Mouse (Mus musculus): Measurements from ENCODE around the gene Diaph3.
"Not testable (repeated sequence)": the region's sequence is repeated elsewhere in the genome, so short reads cannot be mapped to it uniquely, and the experiment has no call there.

The Diaph3 gene

DNA sequence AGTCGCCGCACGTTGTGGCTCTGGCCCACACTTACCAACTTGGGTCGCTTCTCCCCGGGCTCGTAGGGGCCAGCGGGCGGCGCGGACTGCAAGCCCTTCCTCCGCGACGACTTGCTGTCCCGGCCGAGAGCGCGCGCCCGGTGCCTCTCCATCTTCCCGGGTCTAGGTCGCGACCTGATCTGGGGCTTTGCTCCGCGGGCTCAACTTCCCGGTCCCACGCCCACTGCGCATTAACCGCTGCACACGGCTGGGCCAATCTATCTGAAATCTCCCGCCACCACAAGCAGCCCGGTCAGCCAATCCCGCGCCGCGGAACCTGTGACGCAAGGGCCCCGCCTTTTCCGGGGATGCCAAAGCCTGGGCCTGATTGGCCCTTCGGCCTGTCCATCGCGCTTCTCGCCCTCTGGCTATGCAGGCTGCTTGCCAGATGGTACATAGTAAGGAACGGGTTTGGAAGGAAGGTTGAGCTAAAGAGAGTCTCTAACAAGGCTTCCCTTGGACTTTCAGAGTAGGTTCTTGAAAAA lies at the start of gene Diaph3:
TSS of gene Diaph3 (minus strand) at position 273 of the 524 bp plus-strand sequence.
- DNase-seq, result peak; percentile 99

DNA sequence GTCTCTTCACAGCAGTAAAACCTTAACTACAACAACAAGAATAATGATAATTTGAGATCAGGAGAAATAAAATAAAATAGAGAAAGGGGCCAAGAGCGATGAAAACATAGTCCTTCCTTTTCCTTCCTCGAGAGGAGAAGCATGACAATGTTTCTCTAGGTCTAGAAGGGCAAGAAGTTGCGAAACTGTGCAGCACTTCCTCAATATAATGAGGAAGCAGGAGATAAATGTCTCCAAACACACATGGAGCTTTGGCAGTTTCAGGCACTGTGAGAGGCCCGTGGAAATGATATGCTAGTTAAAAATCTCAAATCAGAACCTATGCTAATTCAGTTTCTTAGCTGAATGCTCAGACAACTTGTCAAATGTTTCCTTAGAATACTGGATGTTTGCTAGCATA lies 49.6 kb upstream of the Diaph3 start:
- DNase-seq, result no peak

DNA sequence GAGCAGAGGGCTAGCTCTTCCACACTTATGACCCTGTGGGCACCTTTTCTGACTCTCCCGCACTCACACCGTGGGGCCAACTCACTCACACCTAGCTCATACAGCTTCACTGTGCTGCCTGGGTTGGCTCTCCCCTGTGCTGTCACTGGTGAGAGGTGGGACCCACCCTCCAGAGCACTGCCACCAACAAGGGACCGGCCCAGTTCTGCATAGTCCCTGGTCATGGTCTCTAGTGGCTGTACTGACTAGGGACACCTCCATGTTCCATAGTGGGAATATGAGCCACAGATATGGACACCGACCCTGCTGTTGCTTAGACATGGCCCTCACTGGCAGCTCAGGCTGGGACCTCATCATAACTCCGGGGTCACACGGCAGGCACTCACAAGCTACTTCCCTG lies 30.5 kb upstream of the Diaph3 start:
- DNase-seq, result no peak

DNA sequence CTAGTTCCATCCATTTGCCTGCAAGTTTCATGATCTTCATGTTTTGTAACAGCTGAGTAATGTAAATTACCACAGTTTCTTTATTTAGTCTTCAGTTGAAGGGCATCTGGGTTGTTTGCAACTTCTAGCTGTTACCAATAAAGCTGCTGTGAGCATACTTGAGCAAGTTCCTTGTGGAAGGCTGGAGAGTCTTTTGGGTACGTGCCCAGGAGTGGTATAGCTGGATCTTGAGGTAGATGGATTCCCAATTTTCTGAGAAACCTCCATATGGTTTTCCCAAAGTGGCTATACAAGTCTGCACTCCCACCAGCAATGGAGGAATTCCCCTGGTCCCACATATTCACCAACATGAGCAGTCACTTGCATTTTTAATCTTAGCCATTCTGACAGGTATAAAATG lies 28.1 kb upstream of the Diaph3 start:
- no peak for DNase-seq

DNA sequence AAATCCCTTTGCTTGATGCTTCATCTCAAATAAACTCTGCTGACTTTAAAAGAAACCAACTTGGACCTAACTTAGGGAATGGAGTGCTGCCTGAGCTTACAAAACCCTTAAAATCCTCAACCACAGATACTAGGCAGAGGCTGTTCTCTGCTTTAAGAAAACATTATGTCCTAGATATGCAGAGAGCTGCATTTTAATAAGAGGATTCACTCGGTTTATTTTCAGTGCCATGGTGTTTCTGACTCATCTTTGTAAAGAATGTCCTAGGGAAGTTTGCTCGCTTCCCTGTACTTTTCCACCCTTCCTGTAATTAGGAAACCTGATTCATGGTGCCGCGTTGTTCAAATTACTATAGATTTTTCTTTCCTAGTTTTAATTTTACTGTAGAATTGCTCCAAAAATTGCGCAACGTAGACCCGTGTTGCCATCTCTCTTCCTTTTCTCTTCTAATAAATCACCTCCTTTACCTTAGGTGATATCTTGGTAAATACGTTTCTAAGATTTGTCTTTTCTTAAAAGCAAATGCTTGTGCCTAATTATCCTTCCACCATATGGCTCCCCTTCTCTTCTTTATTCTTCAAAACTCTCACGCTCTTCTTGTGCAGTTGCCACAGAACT lies 14.7 kb upstream of the Diaph3 start:
- no peak for DNase-seq

DNA sequence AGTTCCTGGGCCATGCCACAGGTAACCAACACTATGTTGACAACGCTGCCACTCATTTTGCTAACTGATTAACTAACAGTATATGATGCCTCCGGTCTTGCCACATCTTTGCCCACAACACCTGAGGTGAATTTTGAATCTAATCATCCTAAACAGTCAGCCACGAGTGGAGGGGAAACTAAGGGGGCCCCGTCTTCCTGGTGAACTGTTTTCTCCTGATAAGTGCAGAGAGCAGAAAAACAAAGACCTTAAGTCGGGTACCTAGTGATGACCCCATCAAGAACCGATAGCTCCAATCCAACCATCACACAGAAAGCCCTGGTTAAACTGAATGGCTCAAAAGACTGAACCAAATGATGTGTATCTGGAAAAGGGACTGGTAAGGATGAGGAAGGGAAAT lies 8.6 kb upstream of the Diaph3 start:
- DNase-seq, result no peak

DNA sequence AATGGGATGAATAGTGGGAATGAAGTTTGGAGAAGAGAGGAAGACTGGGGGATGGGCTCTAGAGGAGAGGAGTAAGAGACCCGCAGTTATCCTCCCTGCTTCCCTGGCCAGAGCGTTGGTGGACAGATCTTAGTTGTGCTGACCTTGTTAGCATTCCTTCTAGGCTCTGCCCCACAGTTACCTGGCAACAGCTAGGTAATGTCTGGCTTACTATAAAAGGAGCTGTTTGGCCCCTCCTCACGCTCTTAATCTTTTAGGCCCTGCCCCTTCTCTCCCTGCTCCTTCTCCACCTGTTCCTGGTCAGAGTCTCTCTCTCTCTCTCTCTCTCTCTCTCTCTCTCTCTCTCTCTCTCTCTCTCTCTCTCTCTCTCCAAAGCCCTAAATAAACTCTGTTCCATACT lies 5.7 kb upstream of the Diaph3 start:
- no peak for DNase-seq

DNA sequence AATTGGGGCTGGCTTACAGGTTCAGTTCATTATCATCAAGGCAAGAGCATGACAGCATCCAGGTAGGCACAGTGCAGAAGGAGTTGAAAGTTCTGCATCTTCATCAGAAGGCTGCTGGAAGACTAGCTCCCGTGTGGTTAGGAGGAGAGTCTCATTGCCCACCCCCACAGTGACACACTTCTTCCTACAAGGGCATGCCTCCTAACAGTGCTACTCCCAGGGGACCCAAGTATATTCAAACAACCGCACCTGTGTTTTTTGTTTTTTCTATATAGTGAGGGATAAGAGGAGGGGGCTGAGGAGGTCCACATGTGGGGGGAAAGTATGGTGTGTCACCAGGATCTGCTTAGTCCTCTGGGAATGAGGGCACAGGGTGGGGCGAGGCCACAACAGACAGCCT lies 4.3 kb upstream of the Diaph3 start:
- no peak for DNase-seq

DNA sequence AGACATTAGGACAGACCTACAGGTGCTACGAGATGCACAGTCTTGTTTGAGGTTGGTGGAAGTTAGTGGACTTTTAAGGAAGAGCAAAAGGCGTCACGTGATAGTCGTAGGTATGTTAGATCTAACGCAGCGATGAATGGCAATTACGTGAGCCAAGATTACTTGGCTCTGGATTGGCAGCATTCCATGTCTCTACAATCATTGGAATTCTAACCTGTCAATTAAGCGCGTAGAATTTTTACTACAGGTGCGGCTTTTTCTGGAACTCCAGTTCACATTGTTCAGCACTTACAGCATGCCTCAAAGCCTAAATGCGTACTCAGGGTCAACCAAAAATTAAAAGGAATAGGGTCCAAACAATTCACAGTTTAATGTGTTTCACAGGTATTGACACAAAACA lies 742 bp upstream of the Diaph3 start:
- no peak for DNase-seq

DNA sequence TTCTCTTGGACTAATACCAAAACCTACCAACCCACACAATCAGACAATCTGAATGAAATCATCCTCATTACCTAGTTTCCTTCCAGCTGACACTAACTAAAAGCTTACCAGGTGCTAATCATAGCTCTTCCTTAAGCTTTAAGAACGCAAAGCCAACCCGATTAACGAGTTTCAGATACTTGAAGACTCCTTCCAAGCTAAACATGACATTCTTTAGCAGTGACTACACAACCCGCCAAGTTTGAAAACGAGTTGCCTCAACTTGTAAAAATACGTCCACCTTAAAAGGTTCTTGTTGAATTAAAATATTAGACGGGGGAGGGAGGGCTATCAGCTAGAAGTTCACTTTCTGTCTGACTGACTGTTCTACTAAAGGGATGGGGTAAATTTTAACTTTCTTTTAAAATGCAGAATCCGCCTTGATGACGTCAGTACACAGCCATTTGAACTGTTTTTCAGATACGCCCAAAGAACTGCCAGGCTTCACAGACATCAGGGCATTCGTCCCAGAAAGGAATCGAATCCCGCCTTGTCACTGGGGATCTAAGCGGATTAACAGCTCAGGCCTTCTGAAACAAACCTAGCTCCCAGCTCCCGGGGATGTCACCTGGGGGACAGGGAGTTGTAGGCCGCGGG lies 590 bp downstream of the Diaph3 start:
- DNase-seq, result no peak

DNA sequence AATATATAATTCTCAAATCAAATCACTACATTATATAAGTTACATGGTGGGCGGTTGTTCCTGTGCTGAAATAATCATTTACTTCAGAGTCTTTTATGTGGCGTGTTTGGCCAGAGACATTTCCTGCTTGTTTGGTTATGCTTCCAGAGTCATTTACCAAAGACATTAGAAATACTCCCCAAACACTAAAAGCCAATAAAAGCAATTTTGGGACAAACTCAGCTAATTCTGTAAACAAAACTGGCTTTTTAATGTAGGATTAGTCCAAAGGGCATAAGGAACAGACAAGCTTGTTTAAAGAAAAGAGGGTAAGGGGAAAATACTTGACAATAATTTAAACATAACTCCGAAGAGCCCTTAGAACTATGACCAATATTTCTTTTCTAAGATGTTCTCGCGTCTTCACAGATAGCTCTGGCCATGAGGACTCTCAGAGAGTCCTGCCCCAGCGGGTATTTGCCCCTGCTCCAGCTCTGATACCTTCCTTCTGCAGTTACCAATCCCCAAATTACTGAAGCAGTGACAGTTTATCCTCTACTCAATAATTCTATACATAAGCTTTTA lies 14.9 kb downstream of the Diaph3 start:
- no peak for DNase-seq

DNA sequence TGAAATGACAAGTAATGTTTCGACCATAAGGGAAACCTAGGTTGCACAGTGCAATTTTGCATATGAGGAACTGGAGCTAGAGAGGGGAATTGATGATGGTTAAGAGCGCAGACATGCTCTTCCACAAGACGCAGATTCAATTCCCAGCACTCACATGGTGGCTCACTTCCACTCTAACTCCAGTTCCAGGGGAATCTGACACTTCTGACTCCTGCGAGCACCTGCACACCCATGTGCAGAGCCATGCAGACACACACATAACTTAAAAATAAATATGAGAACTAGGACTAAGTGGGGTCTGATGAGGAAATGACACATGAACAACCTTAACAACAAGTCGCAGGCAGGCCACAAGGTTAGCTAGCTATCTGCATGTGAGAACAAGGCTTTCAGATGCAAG lies 15.5 kb downstream of the Diaph3 start:
- DNase-seq, result no peak

DNA sequence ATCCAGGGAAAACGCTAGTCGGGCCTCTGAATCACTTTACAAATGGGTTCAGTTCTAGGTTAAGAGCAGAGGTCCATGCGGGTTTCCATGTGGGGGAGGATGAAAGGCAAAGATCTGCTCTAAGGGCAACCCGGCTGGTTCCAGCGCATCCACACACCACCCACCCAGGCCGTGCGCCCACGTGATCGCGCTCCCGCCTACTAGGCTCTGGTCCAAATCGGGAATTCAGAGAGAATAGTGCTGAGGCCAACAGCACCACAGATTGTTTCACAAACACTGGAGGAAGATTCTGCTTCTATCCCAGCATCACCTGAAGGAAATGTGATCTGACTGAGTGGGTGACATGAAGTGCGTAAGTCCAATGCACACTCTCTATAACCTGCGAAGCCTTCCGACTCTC lies 17.9 kb downstream of the Diaph3 start:
- no peak for DNase-seq

DNA sequence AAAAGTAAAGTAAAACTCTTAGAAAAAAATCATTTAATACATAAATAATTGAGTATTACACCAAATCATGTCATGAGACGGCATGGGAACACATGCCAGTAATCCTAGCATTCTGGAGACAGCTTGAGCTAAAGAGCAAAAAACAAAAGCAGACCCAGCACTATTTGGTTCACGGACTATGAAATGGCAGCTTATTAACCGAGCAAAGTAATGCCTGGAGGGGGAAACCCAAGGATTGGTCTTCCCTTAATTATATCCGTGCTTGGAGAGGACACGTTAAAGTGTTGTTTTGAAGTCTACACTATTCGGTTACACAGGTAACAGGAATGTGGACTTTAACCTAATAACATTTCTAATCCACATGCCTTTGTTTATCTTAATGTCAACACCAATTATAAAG lies 19.2 kb downstream of the Diaph3 start:
- DNase-seq, result no peak

DNA sequence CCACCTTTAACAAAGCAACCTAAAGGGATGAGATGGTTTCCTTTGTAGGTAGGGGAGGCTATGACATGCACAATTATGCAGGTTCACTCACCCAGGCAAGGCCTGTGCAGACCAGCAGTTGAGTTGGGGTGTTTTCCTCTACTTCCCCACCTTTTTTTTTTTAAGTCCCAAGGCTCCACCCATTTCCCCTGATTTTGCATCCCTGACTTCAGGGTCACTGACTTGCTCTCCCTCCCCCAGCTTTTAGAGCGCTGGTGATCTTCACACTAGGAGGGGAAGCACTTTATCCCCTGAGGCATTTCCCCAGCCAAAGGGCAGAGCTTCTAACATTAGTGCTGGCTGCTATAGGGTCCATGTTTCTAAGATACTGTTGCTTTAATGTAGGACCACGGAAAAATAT lies 30.4 kb downstream of the Diaph3 start:
- DNase-seq, result no peak

DNA sequence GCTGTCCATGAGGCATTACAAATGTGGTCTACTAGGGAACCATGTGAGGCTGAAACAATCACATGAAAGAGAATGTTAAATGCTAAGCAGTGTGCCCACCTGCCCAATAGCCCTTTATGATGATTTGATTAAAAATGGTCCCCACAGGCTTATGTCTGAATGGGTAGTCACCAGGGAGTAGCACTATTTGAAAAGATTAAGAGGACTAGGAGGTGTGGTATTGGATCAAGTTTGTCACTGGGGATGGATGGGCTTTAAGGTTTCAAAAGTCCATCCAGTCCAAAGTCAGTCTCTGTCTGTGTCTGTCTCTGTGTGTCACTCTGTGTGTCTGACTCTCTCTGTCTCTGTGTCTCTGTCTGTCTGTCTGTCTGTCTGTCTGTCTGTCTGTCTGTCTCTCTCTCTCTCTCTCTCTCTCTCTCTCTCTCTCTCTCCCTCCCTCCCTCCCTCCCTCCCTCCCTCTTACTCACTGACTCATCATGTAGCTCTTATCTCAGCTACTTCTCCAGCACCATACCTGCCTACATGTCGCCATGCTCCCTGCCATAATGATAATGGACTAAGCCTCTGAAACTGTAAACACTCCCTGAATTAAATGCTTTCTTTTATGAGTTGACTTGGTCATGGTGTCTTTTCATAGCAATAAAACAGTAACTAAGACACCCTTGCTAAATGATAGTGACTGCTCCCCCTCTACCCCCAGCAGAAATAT lies 41.5 kb downstream of the Diaph3 start:
- no peak for DNase-seq

DNA sequence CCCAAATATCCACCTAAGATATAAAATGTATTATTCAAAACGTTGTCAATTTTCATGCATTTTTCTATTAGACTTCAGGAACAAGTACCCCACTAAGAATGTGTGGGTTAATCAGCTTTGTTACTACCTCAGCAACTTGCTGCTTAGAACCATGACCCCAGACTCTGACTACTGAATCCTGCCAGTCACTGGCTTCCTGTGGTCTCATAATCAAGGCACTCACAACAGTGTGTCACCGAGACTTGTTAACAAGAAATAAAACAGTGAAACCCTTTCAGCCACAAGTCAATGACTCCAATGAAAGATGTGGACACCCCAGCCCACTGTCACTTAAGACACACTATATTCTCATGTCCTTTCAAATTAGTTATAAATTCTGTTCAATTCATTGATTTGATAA lies 42.9 kb downstream of the Diaph3 start:
- DNase-seq, result no peak

DNA sequence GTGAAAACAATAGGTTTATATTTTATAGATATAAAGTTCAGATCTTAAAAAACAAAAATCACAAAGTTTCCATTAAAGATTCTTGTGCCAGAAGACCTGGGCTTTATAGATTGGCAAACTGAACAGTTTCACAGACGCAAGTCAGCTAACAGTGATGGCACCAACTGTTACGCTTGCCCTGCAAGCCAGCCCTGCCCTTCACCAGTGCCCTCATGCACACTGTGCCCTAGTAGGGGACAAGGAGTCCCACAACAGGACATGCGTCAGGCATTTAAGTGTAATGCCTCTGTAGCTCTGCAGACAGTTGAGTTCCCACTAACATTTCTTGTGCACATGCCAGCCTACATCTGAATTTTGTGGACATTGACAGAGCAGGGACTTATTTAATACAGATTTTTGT lies 49.5 kb downstream of the Diaph3 start:
- no peak for DNase-seq

DNA sequence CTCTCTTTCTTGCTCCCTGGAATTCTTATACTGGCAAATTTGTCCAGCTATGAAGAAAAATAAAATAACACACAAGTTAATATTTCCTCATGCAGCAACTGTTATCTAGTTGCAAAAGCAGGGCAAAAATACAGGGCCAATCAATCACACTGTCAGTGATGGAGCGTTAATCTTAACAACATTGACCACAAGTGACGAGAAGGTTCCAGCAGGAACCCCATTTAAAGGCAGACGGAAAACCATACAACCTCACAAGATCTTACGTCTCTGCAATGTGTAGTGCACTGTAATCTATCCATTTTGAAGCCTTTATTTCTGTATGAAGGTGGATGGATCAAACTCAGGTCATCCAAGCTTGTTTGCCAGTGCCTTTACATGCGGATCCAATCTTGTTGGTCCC lies 49.9 kb downstream of the Diaph3 start:
- no peak for DNase-seq

DNA sequence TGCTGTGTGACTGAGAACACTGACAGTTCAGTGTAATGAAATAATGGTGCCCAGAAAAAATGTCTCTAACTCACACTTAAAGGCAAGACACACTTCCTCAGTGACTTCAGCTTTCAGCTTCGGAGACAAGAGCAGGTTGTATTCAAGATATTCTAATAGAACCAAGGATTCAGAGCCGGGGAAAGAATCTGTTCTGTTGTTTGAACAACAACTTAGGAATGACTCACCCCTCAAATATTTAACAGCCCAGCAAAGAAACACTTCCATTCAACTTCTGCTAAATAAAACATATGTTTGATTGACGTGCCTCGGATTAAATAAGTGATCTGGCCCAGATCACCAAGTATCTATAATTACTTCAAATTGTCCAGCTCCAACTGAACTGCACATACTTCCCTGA lies 52.1 kb downstream of the Diaph3 start:
- DNase-seq, result no peak

DNA sequence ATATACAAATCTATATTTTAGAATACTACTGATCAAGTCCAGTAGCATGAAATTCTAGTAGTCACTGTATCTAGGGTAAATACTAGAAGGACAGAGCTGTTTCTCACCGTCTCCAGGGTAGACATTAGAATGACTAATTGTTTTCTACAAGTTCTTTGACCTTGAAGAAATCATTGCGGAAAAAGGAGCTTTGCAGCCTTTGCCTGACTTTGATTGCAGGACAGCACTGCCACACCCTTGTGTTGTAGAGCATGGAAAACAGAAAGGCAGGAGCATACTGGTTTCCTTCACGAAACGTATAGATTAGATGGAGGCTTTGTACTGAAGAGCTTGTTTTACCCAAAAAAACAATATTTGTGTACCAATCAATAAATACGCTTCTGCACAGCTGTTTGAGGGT lies 52.6 kb downstream of the Diaph3 start:
- DNase-seq, result no peak

DNA sequence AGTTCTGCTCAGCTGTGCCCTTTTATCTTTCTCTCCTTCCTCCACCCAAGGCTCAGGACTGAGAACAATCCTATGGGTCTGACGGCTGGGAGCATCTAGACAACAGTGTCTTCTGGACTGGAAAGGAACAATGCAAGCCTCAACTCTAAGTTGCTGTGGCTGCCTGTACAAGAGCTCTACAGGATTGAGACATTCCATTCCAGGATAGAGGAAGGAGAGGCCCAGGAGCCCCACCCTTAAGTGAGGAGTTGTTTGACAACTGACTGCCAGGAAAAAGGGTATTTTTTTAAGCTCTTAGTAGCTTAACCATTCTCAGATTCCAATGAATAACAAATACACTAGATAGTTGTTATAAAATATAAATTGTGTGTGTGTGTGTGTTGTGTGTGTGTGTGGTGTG lies 53.0 kb downstream of the Diaph3 start:
- DNase-seq, result no peak

DNA sequence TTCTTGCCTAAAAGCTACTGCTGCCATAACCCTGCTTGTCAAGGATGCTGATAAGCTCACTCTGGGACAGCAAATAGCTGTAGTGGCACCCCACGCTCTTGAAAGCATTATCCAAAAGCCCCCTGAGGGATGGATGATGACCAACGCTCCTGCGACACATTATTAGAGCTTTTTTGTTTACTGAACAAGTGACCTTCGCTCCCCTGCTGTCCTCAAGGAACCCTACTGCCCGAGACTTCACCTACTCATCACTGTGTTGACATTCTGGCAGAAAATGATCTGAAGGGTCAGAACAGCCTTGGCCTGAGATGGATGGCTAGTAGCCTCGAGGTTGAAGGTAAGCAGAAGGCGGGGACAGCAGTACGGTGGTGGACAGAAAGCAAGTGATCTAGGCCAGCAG lies 56.1 kb downstream of the Diaph3 start:
- not testable (repeated sequence) for DNase-seq

DNA sequence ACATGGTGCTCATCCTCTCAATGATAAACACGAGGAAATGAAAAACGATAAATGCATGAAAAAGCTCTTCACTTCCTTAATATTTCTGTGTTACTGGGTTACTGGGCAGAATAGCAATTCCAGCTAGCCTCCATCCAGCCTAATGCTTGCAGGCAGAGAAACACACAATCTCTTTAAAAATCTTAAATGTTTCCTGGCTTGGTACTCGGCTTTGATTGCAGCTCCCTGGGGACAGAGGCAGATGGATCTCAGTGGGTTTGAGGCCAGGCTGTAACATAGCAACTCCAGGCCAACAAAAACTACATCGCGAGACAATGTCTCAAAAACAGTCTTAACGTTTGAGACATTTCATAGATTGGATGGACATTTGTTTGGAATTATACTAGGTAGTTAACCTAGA lies 57.1 kb downstream of the Diaph3 start:
- no peak for DNase-seq
